Mouse (Mus musculus) hindbrain, embryonic 15.5 days (tissue): ENCODE results near the gene Cenpv. TPM values are rescaled to one million over a fixed set of nuclear protein-coding genes. Genes with fewer than 3 reads are reported as not detected.
A peak's percentile ranks its signal among the peaks of the same experiment; 100 is the strongest.

Source experiments
- ATAC-seq: fragments of 200-750 bp; cut with Nextera tagmentation; 2 replicates; pipeline ENCODE4 v1.8.0; 2017; ENCODE audit warnings: low read depth, moderate number of reproducible peaks, moderate TSS enrichment; ENCODE audit not compliant: low FRiP score
- H3K27ac ChIP-seq: fragments of 300-500 bp; sonication (generic); replicated peaks from 2 replicates; pipeline ENCODE4 v1.5.1; 2015; ENCODE audit warnings: mild to moderate bottlenecking, inconsistent platforms
- H3K27me3 ChIP-seq: fragments of 300-500 bp; sonication (generic); 2 replicates; pipeline ENCODE4 v1.6.1; 2015; ENCODE audit warnings: control low read depth, inconsistent platforms
- H3K36me3 ChIP-seq: fragments of 300-500 bp; sonication (generic); 2 replicates; pipeline ENCODE4 v1.6.1; 2015; ENCODE audit warnings: control low read depth, inconsistent platforms
- H3K4me1 ChIP-seq: fragments of 300-500 bp; sonication (generic); replicated peaks from 2 replicates; pipeline ENCODE4 v1.6.1; 2015; ENCODE audit warnings: control low read depth, inconsistent platforms
- H3K4me2 ChIP-seq: fragments of 300-500 bp; sonication (generic); 2 replicates; pipeline ENCODE4 v1.6.1; 2015; ENCODE audit warnings: moderate library complexity, mild to moderate bottlenecking, inconsistent platforms
- H3K4me3 ChIP-seq: fragments of 300-500 bp; sonication (generic); 2 replicates; pipeline ENCODE4 v1.5.1; 2015; ENCODE audit warnings: mild to moderate bottlenecking, inconsistent platforms
- H3K9ac ChIP-seq: fragments of 300-500 bp; sonication (generic); 2 replicates; pipeline ENCODE4 v1.6.1; 2015; ENCODE audit warnings: inconsistent platforms
- H3K9me3 ChIP-seq: fragments of 300-500 bp; sonication (generic); 2 replicates; pipeline ENCODE4 v1.6.1; 2016; ENCODE audit warnings: control low read depth, inconsistent platforms
- WGBS: fragments of 180-500 bp; shearing (Covaris S2); methylation state at CpG from one replicate; pipeline ENCODE4 v1.1.7; 2015; 5-methylcytosine and 5-hydroxymethylcytosine counted together
- polyA plus RNA-seq: library from polyadenylated mRNA; unstranded; fragments of >200 nt; fragmentation: Nextera tagmentation; extraction: Ambion mirVana; gene quantifications from 2 replicates; pipeline ENCODE4 v1.2.1, GENCODE M21; 2015

Cenpv gene
- polyA plus RNA-seq, 1 experiment from 2014 or later = 56.8 TPM

DNA sequence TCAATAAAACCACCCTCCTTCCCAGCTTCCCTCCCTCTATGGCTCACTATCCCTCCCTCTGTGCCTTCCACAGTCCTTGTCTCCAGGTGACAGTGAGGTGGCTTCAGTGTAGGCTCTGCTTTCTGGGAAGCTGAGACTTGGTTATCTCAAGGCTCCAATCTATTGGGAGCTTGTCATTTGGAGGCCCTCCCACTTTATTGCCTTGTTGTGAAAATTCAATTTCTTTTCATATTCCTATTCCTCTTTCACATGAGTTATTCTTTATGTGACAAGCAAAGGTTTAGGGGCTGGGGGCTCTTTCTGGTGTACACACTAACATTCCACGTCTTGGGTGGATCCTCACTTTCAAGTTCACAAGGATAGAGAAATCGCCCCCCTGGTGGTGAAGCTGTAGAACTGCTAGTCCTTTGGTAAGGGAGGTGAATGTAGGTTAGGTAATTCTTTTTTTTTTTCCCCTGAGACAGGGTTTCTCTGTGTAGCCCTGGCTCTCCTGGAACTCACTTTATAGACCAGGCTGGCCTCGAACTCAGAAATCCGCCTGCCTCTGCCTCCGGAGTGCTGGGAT, 42.8 kb downstream of the Cenpv start:
- no peak for ATAC-seq
- WGBS = 63% methylated on average over 5 of the region's 5 CpGs
- H3K4me3 ChIP-seq = no peak overlapping the region
- H3K9me3 ChIP-seq = no peaks in the 10 kb centered on the region
- H3K9ac ChIP-seq = no peak overlapping the region
- H3K36me3 ChIP-seq = no peaks in the 10 kb centered on the region
- H3K27ac ChIP-seq = no peak overlapping the region
- H3K4me1 ChIP-seq = 0 out of 2 replicates have a peak, but pooled peaks cover 4% of the 10 kb centered on the region
- no peaks in the 10 kb centered on the region for H3K27me3 ChIP-seq
- no peak overlapping the region for H3K4me2 ChIP-seq

DNA sequence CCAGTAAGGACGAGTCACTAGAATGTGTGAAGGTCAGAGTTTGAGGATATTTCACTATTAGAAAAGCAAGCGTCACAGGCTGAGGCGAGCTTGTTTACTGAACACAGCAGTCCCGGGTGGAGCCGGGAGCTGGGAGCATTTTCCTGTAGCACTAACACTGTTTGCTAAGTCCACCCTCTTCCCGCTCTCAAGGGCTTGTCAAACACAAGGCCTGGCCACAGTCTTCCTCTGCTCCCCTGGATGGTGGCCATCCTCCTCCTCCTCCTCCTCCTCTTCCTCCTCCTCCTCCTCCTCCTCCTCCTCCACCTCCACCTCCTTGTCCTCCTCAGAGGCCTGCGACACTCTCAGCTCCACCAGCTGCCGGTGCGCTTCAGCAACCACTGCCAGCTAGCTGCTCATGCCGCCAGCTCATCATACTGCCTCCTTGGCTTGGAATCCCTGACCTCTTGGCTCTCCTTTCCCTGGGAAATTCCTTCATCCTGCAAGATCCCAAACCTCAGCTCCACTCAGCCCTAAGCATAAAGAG, 43.7 kb downstream of the Cenpv start:
- H3K4me2 ChIP-seq = no peak overlapping the region
- no peak overlapping the region for H3K4me3 ChIP-seq
- no peaks in the 10 kb centered on the region for H3K27me3 ChIP-seq
- no peaks in the 10 kb centered on the region for H3K9me3 ChIP-seq
- no peak overlapping the region for H3K27ac ChIP-seq
- no peak for ATAC-seq
- H3K9ac ChIP-seq = no peak overlapping the region
- H3K36me3 ChIP-seq = no peaks in the 10 kb centered on the region
- 29% methylated on average over 9 of the region's 10 CpGs for WGBS
- H3K4me1 ChIP-seq = 0 out of 2 replicates have a peak, but pooled peaks cover 4% of the 10 kb centered on the region

DNA sequence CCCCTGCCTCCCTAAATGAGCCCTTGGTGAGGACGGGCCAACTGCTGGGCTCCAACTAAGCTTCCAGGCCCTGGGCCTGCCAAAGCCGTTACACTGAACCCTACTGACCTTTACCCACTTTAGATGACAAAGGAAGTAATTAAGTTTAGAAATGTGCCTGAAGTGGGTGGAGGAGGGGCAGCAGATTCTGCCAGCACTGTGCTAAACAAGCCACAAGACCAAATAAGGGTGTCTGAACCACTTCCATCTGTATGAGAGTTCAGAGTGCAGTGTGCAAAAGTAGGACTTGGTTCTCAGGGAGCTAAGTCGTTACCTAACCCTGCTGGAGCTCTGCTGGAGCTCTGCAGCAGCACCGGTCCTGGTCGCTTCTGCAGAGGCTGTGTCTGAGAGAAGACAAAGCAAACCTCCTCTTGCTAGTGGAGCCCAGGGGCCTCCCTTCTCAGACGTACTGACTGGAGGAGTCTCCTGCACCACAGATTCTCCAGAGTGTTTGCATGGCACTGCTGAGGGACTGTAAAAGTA, 44.2 kb downstream of the Cenpv start:
- Histone ChIP-seq H3K9me3 (no peaks in the 10 kb centered on the region), H3K27ac (no peak overlapping the region), H3K27me3 (no peaks in the 10 kb centered on the region), H3K4me2 (no peak overlapping the region), H3K9ac (no peak overlapping the region), H3K4me1 (0 out of 2 replicates have a peak, but pooled peaks cover 4% of the 10 kb centered on the region), H3K4me3 (no peak overlapping the region), H3K36me3 (no peaks in the 10 kb centered on the region)
- peak; percentile 45; the same call in 1 of the 2 replicates for ATAC-seq
- 4% methylated on average over 6 of the region's 6 CpGs for WGBS

DNA sequence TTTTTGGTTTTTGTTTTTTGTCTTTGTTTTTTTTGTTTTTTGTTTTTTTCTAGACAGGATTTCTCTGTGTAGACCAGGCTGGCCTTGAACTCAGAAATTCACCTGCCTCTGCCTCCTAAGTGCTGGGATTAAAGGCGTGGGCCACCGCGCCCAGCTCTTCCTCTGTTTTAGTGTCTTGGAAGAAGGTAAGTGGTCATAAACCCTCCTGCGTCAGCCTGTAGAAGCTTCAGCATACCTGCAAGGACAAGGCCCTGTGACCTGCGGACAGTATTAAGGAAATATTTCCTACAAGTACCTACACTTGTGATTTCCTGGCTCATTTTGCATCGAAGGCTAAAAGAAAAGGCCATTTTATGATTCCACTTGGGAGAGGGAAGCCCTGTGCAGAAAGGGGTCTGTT, 45.4 kb downstream of the Cenpv start:
- H3K9ac ChIP-seq = no peak overlapping the region
- no peaks in the 10 kb centered on the region for H3K9me3 ChIP-seq
- H3K4me3 ChIP-seq = no peak overlapping the region
- no peak overlapping the region for H3K4me2 ChIP-seq
- WGBS = 94% methylated on average over 6 of the region's 6 CpGs
- no peak overlapping the region for H3K27ac ChIP-seq
- no peaks in the 10 kb centered on the region for H3K27me3 ChIP-seq
- H3K4me1 ChIP-seq = 0 out of 2 replicates have a peak, but pooled peaks cover 4% of the 10 kb centered on the region
- no peaks in the 10 kb centered on the region for H3K36me3 ChIP-seq
- ATAC-seq = no peak

DNA sequence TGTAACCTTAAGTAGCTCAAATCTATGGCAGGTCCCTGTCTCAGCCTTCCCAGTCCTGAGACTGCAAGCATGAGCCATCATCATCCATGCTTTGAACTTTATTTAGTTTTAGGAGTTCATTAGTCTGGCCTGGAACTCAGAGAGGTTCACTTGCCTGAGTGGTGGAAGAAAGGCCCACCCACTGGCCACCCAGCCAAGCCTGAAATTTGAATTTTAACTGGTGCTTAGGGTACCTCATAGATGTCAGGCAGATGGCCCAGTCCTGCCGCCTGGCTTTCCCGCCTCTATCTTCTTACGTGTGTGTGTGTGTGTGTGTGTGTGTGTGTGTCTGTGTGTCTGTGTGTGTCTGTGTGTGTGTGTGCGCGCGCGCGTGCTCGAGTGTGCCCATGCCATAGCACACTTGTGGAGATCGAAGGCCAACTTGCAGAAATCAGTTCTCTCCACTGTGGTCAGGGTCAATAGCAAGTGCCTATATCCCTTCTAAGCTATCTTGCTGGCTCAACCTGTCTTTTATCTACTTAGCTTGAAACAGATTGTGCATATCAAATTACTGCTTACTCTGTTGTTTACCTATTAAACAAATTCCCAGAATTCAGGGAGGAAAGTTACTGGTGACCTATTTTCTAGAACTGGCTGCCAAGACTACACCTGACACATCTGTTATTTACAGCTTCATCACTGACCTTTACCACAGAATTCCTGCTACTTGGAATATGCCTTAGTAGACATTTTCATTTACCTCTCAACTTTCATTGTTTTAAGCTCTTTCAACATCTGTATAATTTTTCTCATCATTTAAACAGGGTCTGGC, 51.3 kb downstream of the Cenpv start:
- no peak overlapping the region for H3K4me3 ChIP-seq
- WGBS = 96% methylated on average over 10 of the region's 10 CpGs
- no peaks in the 10 kb centered on the region for H3K4me1 ChIP-seq
- H3K36me3 ChIP-seq = no peaks in the 10 kb centered on the region
- no peak overlapping the region for H3K4me2 ChIP-seq
- no peaks in the 10 kb centered on the region for H3K27me3 ChIP-seq
- H3K9ac ChIP-seq = no peak overlapping the region
- no peak for ATAC-seq
- H3K9me3 ChIP-seq = no peaks in the 10 kb centered on the region
- no peak overlapping the region for H3K27ac ChIP-seq

DNA sequence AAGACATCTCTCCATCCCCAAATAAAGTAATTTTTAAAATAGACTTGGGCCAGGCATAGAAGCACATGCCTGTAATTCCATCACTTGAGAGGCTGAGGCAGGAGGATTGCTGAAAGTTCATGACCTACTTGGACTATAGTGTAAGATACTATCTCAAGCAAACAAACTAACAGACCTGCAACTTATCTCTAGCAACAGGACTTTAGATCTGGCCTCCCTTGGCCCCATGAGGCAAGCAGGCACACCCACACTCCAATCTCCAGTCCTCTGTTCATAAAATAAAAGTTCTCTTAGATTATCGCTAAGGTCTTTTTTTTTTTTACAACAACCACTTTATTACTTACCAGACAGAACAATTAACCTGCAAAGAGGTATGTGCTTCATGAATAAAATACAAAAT, 52.1 kb downstream of the Cenpv start:
- Histone ChIP-seq H3K27me3 (no peaks in the 10 kb centered on the region), H3K4me3 (no peak overlapping the region), H3K27ac (no peak overlapping the region), H3K4me2 (no peak overlapping the region), H3K9me3 (no peaks in the 10 kb centered on the region), H3K9ac (no peak overlapping the region), H3K4me1 (no peaks in the 10 kb centered on the region), H3K36me3 (no peaks in the 10 kb centered on the region)
- no peak for ATAC-seq
- 93% methylated on average over 1 of the region's 1 CpGs for WGBS

DNA sequence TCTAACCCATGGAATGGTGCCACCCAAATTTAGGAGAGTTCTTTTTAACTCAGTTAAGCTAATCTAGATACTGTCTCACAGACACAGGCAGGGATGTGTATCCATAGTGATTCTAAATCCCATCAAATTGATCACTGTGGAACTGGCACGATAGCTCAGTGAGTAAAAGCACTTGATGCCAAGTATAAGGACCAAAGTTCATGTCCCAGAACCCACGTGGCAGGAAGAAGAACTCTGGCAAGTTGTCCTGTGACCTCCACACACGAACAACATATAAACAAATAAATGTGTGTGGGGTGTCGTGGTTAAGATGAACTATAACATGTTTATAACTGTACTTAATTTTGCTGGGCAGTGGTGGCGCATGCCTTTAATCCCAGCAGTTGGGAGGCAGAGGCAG, 59.5 kb downstream of the Cenpv start:
- no peaks in the 10 kb centered on the region for H3K27me3 ChIP-seq
- no peaks in the 10 kb centered on the region for H3K4me1 ChIP-seq
- H3K4me3 ChIP-seq = no peak overlapping the region
- no peak overlapping the region for H3K4me2 ChIP-seq
- 88% methylated on average over 5 of the region's 5 CpGs for WGBS
- H3K27ac ChIP-seq = no peak overlapping the region
- H3K9me3 ChIP-seq = no peaks in the 10 kb centered on the region
- no peak overlapping the region for H3K9ac ChIP-seq
- H3K36me3 ChIP-seq = no peaks in the 10 kb centered on the region
- no peak for ATAC-seq

DNA sequence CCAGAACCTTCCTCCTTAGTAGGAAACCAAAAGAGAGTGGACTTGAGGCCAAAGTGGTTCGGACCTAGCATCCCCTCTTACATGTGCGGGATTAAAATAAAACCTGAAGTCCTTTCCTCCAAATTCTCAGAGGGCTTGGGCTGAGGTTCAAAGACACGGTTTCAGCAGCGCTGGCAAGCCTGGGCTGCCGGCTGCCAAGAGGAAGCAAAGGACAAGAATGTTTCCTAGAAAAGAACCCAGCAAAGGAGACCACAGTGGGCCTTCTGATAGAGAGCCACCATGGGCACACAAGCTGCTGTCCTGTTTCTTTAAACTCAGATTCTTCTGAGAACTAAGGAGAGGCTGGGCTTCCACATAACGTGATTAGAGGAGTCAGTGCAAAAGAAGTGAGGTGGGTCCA, 60.1 kb downstream of the Cenpv start:
- Histone ChIP-seq H3K36me3 (no peaks in the 10 kb centered on the region), H3K4me3 (no peak overlapping the region), H3K4me2 (no peak overlapping the region), H3K27me3 (no peaks in the 10 kb centered on the region), H3K9ac (no peak overlapping the region), H3K4me1 (no peaks in the 10 kb centered on the region), H3K27ac (peak overlapping the region; percentile 34; the same call in 1 of the 2 replicates), H3K9me3 (no peaks in the 10 kb centered on the region)
- ATAC-seq = no peak
- 73% methylated on average over 6 of the region's 6 CpGs for WGBS

DNA sequence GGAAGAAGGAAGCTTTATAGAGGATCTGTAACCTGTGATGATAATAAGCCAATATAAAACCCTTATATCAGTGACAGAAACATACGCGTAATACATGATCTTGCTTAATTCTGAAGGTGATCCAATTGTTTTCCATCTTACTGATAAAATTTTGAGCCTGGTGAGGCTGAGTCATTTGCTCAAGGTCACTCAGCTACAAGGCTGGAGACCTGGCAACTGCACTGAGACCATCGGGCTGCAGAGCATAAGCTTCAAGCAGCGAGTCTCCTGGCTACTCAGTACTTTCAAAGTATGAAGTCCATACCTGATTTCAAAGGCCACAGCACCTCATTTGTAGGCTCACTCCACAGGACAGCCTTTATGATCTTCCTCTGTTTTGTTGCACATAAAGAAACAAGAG, 62.9 kb downstream of the Cenpv start:
- ATAC-seq = no peak

More for the DNA sequence above, 62.9 kb downstream of the Cenpv start:
- Histone ChIP-seq H3K27me3 (no peaks in the 10 kb centered on the region), H3K4me3 (no peak overlapping the region), H3K4me2 (no peak overlapping the region), H3K9me3 (no peaks in the 10 kb centered on the region), H3K4me1 (no peaks in the 10 kb centered on the region), H3K27ac (no peak overlapping the region), H3K9ac (no peak overlapping the region), H3K36me3 (no peaks in the 10 kb centered on the region)
- 97% methylated on average over 4 of the region's 4 CpGs for WGBS

Other genes with a start within 250 kb of the Cenpv start
- gene Pigl, start 80.8 kb downstream of the Cenpv start, polyA plus RNA-seq = 9.7 and 11.0 TPM in 2 replicates
- gene Ncor1, start 80.7 kb downstream of the Cenpv start, polyA plus RNA-seq = 177 and 180 TPM in 2 replicates
- 4,365 and 4,386 TPM in 2 replicates for gene Ubb, start 11.9 kb upstream of the Cenpv start, polyA plus RNA-seq
- gene Trpv2, start 35.2 kb upstream of the Cenpv start, polyA plus RNA-seq = 30.9 and 31.2 TPM in 2 replicates
- 12.4 and 12.9 TPM in 2 replicates for gene Lrrc75a, start 109.3 kb upstream of the Cenpv start, polyA plus RNA-seq
- 23.7 and 26.4 TPM in 2 replicates for gene Mmgt2, start 109.4 kb upstream of the Cenpv start, polyA plus RNA-seq
- 17.6 and 20.2 TPM in 2 replicates for gene Zfp287, start 192.6 kb upstream of the Cenpv start, polyA plus RNA-seq
- not detected in 2 replicates for gene Gm10428, start 213.8 kb upstream of the Cenpv start, polyA plus RNA-seq